Mouse (Mus musculus): ENCODE measurements around the gene Hal. TPM values are rescaled to one million over a fixed set of nuclear protein-coding genes. Genes with fewer than 3 reads are reported as not detected.

The Hal gene
- polyA plus RNA-seq, 1 experiment from 2014 or later = not detected

GRCm38 (mm10) chr10:93485055-93485691 lies 3.4 kb upstream of the Hal start:
- Histone ChIP-seq H3K27me3 (no peaks in the 10 kb centered on the region), H3K9me3 (no peaks in the 10 kb centered on the region), H3K4me1 (replicated peaks) (no peaks in the 10 kb centered on the region), H3K27ac (replicated peaks) (no peak overlapping the region), H3K9ac (no peak overlapping the region), H3K36me3 (peaks cover 40% of the 10 kb centered on the region), H3K4me2 (no peak overlapping the region), H3K4me3 (no peak overlapping the region)
- no peak; the same call in 1 of the 2 replicates for ATAC-seq (ENCODE audit: low read depth)
- 82% methylated on average over 8 of the region's 8 CpGs for WGBS

DNA sequence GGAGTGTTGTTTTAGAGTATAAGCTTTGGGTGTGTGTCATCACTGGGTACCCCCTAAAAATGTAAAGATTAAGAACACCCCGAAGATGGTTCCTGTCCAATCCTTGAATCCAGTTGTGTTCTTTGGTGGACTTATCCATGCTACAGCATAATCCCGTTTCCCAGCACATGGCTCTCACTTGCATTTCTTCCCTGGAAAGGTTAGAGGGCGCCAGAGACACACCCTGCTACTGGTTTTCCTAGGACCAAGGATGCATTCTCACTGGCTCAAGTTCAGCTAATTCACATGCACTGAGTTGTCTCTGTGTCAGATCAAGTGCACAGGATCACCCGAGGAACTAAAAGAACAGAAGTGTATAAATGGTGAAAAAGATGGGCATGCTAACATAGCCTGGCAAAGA lies 1.9 kb upstream of the Hal start:
- H3K27me3 ChIP-seq = no peaks in the 10 kb centered on the region
- peaks cover 25% of the 10 kb centered on the region for H3K36me3 ChIP-seq
- H3K4me2 ChIP-seq = no peak overlapping the region
- WGBS = 30% methylated on average over 4 of the region's 4 CpGs
- H3K9me3 ChIP-seq = no peaks in the 10 kb centered on the region
- H3K9ac ChIP-seq = no peak overlapping the region
- H3K4me3 ChIP-seq = no peak overlapping the region
- H3K27ac ChIP-seq (replicated peaks) = no peak overlapping the region
- no peaks in the 10 kb centered on the region for H3K4me1 ChIP-seq (replicated peaks)
- no peak for ATAC-seq (ENCODE audit: low read depth)

- Histone ChIP-seq H3K27me3 (no peaks in the 10 kb centered on the region), H3K9ac (no peak overlapping the region), H3K27ac (replicated peaks) (no peak overlapping the region), H3K4me2 (no peak overlapping the region), H3K4me3 (no peak overlapping the region), H3K9me3 (no peaks in the 10 kb centered on the region), H3K36me3 (peaks cover 7% of the 10 kb centered on the region; the same call in 1 of the 2 replicates), H3K4me1 (replicated peaks) (no peaks in the 10 kb centered on the region)
- 82% methylated on average over 6 of the region's 6 CpGs for WGBS
- ATAC-seq (ENCODE audit: low read depth) = no peak
These were observed 259 bp downstream of the Hal start for GRCm38 (mm10) chr10:93488828-93489226.

DNA sequence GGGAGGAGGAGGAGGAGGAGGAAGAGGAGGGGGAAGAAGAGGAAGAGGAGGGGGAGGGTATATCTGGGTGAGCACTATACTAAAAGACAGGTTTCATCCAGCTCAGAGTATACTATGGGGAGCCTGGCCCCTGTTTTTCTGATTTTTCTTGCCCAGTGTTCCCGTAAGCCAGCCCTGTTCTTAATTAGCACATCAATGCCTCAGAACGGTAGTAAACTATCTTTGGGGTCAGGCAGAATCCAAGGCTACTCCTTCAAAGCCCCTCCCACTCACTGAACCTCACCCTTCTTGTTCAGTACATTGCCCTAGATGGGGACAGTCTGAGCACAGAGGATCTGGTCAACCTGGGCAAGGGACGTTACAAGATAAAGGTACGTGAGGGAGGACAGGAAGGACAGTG lies 1.9 kb downstream of the Hal start:
- WGBS = 46% methylated on average over 4 of the region's 4 CpGs
- H3K4me2 ChIP-seq = no peak overlapping the region
- no peaks in the 10 kb centered on the region for H3K27me3 ChIP-seq
- H3K9me3 ChIP-seq = no peaks in the 10 kb centered on the region
- H3K9ac ChIP-seq = no peak overlapping the region
- no peak for ATAC-seq (ENCODE audit: low read depth)
- no peaks in the 10 kb centered on the region for H3K4me1 ChIP-seq (replicated peaks)
- H3K4me3 ChIP-seq = no peak overlapping the region
- 0 out of 2 replicates have a peak, but pooled peaks cover under 1% of the 10 kb centered on the region for H3K36me3 ChIP-seq
- no peak overlapping the region for H3K27ac ChIP-seq (replicated peaks)

DNA sequence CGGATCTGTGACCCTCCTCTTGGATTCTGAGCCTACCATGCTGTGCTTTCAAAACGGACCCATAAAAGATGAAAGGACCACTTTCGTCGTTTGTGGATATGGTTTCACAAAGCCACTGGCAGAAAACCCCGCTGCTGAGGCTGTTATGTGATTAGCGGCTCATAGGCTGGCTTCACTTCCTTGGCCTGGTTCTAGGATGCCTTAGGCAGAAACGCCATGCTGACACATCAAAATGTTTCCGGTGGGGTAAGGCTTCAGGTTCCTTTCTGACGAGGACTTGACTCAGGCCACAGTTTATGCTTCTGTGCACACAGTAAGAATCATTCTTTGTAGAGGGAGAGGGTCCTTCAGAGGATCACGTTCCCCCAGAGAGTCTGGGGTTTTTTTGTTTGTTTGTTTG lies 12.3 kb downstream of the Hal start:
- Histone ChIP-seq H3K9ac (no peak overlapping the region), H3K9me3 (no peaks in the 10 kb centered on the region), H3K4me1 (replicated peaks) (no peaks in the 10 kb centered on the region), H3K4me2 (no peak overlapping the region), H3K4me3 (no peak overlapping the region), H3K27me3 (no peaks in the 10 kb centered on the region), H3K27ac (replicated peaks) (no peak overlapping the region), H3K36me3 (no peaks in the 10 kb centered on the region)
- 29% methylated on average over 10 of the region's 10 CpGs for WGBS
- no peak for ATAC-seq (ENCODE audit: low read depth)

GRCm38 (mm10) chr10:93501346-93501745 lies 12.8 kb downstream of the Hal start:
- H3K27ac ChIP-seq (replicated peaks) = no peak overlapping the region
- no peak overlapping the region for H3K4me3 ChIP-seq
- H3K36me3 ChIP-seq = no peaks in the 10 kb centered on the region
- H3K27me3 ChIP-seq = no peaks in the 10 kb centered on the region
- no peak overlapping the region for H3K9ac ChIP-seq
- no peaks in the 10 kb centered on the region for H3K9me3 ChIP-seq
- H3K4me2 ChIP-seq = no peak overlapping the region
- H3K4me1 ChIP-seq (replicated peaks) = no peaks in the 10 kb centered on the region
- ATAC-seq (ENCODE audit: low read depth) = no peak
- 82% methylated on average over 10 of the region's 10 CpGs for WGBS

DNA sequence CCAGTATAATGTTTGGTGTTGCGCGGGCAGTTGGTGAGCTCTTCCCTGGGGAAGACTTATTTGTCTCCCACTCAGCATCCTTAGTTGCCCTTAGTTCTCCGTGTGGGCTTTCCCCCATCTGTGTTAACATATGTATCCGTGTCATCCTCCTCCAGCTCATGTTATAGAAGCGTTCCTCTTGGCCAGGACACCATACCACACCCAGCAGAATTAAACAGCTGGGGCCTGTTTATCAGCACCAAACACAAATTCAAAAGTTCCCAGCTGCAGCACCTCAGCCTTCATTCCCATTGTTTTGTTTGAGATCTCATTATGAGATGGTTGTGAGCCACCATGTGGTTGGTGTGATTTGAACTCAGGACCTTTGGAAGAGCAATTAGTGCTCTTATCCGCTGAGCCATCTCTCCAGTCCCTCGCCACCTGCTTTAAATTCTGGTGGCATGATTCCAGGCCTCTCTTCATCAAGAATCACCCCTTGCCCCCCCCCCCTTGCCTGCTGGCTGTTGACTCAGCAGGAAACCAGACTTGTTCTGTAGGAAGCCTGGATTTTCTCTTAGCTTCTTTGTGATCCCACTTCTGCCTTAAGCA lies 19.9 kb downstream of the Hal start:
- H3K4me1 ChIP-seq (replicated peaks) = no peaks in the 10 kb centered on the region
- no peaks in the 10 kb centered on the region for H3K27me3 ChIP-seq
- H3K4me2 ChIP-seq = no peak overlapping the region
- H3K9ac ChIP-seq = no peak overlapping the region
- no peak overlapping the region for H3K4me3 ChIP-seq
- H3K9me3 ChIP-seq = no peaks in the 10 kb centered on the region
- ATAC-seq (ENCODE audit: low read depth) = no peak
- 73% methylated on average over 7 of the region's 7 CpGs for WGBS
- H3K27ac ChIP-seq (replicated peaks) = no peak overlapping the region
- no peaks in the 10 kb centered on the region for H3K36me3 ChIP-seq

DNA sequence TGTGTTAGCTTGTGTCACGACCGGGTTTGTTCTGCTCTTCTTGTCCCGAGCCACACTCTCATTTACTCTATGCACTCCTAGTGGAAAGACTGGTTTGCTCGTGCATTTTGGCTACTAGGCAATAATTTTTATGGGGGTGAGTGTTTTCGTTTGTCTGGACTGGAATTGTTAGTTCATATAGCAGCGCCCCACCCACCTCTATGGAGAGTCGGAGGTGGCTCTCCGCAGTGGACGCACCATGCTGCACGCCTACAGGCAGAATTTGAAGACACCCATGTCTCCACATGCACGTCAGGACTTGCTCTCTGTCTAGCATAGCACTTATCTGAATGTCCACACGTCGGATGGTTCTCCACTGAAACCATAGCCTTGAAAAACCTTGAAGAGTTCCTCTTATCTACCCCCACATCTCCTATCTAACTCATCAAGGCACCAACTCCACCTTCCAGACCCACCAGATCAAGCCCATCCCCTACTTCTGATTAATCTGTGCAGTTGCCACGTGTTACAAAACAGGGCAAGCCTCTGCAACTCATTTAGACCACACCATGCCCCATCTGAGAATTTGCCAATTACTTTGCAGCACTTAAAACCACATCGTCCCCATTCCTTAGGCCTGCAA lies 21.1 kb downstream of the Hal start:
- 89% methylated on average over 15 of the region's 15 CpGs for WGBS
- Histone ChIP-seq H3K4me3 (no peak overlapping the region), H3K4me2 (no peak overlapping the region), H3K27me3 (no peaks in the 10 kb centered on the region), H3K4me1 (replicated peaks) (no peaks in the 10 kb centered on the region), H3K27ac (replicated peaks) (no peak overlapping the region), H3K9me3 (no peaks in the 10 kb centered on the region), H3K36me3 (no peaks in the 10 kb centered on the region), H3K9ac (no peak overlapping the region)
- no peak for ATAC-seq (ENCODE audit: low read depth)

DNA sequence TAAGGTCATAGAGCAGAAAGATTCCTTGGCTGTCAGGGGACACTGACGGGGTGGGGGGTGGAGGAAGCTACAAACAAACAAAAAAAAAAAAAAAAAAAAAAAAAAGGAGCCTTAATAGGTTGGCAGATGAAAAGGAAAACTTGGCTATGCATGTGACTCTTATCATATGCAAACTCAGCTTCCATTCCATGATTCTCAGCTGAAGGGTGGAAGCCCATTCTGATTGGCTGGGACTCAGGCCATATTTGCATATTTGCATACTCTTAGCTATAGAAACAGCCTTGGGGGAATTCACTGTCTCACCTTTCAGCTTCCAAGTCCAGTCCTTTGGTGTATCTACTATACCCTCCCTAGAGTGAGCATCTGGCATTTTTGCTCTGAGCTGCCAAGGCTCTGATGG lies 26.9 kb downstream of the Hal start:
- H3K4me1 ChIP-seq (replicated peaks) = no peaks in the 10 kb centered on the region
- H3K27me3 ChIP-seq = no peaks in the 10 kb centered on the region
- no peak overlapping the region for H3K9ac ChIP-seq
- ATAC-seq (ENCODE audit: low read depth) = no peak
- no peaks in the 10 kb centered on the region for H3K9me3 ChIP-seq
- 26% methylated on average over 1 of the region's 1 CpGs for WGBS
- no peak overlapping the region for H3K4me2 ChIP-seq
- no peaks in the 10 kb centered on the region for H3K36me3 ChIP-seq
- H3K4me3 ChIP-seq = no peak overlapping the region
- no peak overlapping the region for H3K27ac ChIP-seq (replicated peaks)

DNA sequence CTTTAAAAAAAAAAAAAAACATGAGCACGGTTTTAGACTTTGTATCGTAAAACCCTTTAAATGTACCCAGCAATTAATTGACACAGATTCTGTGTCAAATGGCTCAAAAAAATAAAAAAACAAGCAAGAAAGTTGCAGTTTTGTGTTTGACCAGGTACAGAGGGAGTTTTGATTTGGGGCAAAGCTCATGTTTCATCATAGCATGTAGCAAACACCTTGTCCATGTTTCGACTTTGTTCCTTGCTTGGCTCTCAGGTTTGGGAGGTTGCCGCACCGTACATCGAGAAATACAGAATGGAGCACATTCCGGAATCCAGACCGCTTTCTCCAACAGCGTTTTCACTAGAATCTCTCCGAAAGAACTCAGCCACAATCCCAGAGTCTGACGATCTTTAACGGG lies 27.4 kb downstream of the Hal start:
- Histone ChIP-seq H3K27me3 (no peaks in the 10 kb centered on the region), H3K9me3 (no peaks in the 10 kb centered on the region), H3K36me3 (no peaks in the 10 kb centered on the region), H3K4me2 (no peak overlapping the region), H3K9ac (no peak overlapping the region), H3K27ac (replicated peaks) (no peak overlapping the region), H3K4me3 (no peak overlapping the region), H3K4me1 (replicated peaks) (no peaks in the 10 kb centered on the region)
- 87% methylated on average over 12 of the region's 12 CpGs for WGBS
- no peak for ATAC-seq (ENCODE audit: low read depth)

- Histone ChIP-seq H3K4me3 (no peak overlapping the region), H3K27ac (replicated peaks) (no peak overlapping the region), H3K9me3 (no peaks in the 10 kb centered on the region), H3K4me2 (no peak overlapping the region), H3K36me3 (no peaks in the 10 kb centered on the region), H3K27me3 (no peaks in the 10 kb centered on the region), H3K4me1 (replicated peaks) (no peaks in the 10 kb centered on the region), H3K9ac (no peak overlapping the region)
- 46% methylated on average over 4 of the region's 4 CpGs for WGBS
- ATAC-seq (ENCODE audit: low read depth) = no peak
These were observed 29.2 kb downstream of the Hal start for GRCm38 (mm10) chr10:93517754-93518153.

DNA sequence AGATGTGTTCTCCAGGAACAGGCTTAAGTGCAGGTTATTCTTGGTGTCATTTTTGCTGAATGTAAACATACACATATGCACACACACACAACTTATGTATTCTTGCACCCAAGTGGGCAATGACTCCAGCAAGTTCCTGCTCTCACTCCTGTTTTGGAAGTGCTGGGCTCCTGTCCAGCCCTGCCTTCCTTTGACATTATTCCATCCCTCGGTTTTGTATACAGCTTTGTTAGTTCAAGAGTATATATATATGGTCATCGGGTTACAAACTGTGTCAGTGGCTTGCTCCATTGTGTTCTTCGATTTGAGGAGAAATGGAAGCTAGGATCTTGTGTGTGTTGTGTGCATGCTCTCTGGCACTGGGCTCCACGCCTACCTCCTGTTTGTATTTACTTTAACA lies 29.6 kb downstream of the Hal start:
- Histone ChIP-seq H3K9me3 (no peaks in the 10 kb centered on the region), H3K4me3 (no peak overlapping the region), H3K4me1 (replicated peaks) (no peaks in the 10 kb centered on the region), H3K4me2 (no peak overlapping the region), H3K36me3 (no peaks in the 10 kb centered on the region), H3K9ac (no peak overlapping the region), H3K27ac (replicated peaks) (no peak overlapping the region), H3K27me3 (no peaks in the 10 kb centered on the region)
- no peak for ATAC-seq (ENCODE audit: low read depth)
- WGBS = 83% methylated on average over 4 of the region's 4 CpGs

DNA sequence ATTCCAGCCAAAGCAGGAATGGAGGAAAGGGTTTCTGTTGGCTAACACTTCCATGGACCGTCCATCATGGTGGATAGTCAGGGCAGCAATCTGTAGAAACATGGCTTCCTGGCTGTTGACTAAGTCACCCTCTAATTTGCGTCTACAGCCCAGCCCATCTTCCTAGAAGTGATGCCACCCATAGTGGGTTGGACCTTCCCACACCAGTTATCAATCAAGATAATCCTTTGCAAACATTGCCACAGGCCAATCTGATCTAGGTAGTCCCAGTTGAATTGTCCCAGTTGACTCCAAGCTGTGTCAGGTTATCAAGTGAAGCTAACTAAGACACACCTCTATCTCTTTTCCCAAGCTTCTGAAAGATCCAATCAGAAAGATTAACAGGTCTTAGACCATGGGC lies 30.1 kb downstream of the Hal start:
- WGBS = 93% methylated on average over 2 of the region's 2 CpGs
- Histone ChIP-seq H3K4me1 (replicated peaks) (no peaks in the 10 kb centered on the region), H3K4me2 (no peak overlapping the region), H3K4me3 (no peak overlapping the region), H3K27me3 (no peaks in the 10 kb centered on the region), H3K9ac (no peak overlapping the region), H3K36me3 (no peaks in the 10 kb centered on the region), H3K9me3 (no peaks in the 10 kb centered on the region), H3K27ac (replicated peaks) (no peak overlapping the region)
- no peak for ATAC-seq (ENCODE audit: low read depth)

Data from neural tube, embryonic 13.5 days (tissue).